Mouse (Mus musculus): ENCODE data around the gene Pus7. TPM values are rescaled to one million over a fixed set of nuclear protein-coding genes. Genes with fewer than 3 reads are reported as not detected.
"Not testable (repeated sequence)": the region's sequence is repeated elsewhere in the genome, so short reads cannot be mapped to it uniquely, and the experiment has no call there.

Pus7 gene
- total RNA-seq, 4 experiments from 2014 or later, result 8.4 to 14.4 (median 10.1) TPM

GRCm38 (mm10) chr5:23756368-23756767 is 27.1 kb downstream of the Pus7 start:
- no peak for DNase-seq (ENCODE audit: low spot score in 2 of 2)

- DNase-seq (ENCODE audit: low spot score in 2 of 2), result no peak
Observed at GRCm38 (mm10) chr5:23755591-23755990, 27.9 kb downstream of the Pus7 start.

DNA sequence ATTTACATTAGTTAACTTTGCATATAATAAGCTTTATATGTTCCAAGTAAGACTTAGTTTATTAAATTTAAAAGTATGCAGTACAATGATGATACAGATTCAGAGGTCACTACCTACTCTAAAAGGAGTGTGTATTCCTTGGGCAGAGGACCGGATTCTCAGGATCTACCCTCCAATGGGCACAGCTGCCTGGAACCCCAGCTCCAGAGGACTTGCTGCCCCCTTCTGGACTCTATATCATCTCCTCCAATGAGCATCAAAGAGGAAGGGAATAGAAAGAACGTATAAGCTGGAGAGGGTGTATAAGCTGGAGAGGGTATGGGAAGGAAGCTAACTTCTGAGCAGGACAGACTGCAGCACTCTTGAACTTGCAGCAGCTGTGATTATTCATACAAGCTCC is 33.6 kb downstream of the Pus7 start:
- DNase-seq (ENCODE audit: low spot score in 2 of 2), result no peak

DNA sequence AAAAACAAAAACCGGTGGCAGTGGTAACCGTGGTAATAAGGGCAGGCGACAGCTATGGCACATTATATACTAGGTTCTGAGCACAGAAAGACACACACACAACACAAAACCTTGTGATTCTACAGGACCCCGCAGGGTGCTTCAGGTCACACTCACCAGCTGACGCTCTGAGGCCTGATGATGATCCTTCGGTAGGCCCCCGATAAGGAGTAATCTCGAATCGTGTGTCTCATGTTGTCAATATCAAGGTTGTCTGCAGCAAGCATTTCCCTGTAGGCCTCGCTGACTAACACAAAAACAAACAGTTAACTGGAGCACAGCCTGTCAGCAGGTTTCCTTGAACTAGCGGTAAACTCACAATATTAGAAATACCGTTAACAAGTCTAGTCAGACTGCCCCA is 40.2 kb downstream of the Pus7 start:
- DNase-seq (ENCODE audit: low spot score in 2 of 2), result no peak

DNA sequence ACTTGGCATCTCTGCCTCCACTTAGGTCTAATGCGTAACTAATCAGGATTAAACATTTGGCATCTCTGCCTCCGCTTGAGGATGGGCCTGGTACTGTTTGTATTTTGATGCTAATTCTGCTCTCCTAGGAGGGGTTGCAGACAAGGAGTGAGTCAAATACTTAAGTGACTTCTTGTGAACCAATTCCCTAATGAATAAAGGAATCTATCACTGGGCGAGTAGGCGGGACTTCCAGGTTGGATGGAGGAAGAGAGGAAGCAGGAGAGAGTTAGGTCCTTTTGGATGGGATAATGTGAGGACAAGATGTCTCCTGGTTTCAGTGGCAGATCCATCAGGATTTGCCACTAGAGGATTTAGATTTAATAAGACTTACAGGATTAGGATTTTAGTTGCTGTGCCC is 46.4 kb downstream of the Pus7 start:
- DNase-seq (ENCODE audit: low spot score in 2 of 2), result no peak

DNA sequence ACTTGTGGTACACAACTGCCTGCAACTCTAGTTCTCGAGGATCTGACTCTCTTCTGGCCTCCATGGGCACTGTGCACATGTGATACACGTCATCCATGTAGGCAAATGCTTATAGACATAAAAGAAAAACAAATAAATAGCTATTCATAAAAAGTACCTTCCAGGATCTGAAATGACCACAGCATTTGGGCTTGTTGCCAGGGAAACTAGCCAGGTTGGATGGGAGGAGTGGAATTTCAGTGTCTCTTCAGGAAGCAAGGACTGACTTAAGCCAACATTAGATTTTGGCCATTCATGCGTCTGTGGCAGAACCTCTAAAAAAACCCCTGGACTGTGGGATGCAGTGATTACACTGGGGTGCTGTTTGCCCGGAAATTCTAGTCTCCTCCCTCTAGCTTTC is 47.1 kb downstream of the Pus7 start:
- no peak for DNase-seq (ENCODE audit: low spot score in 2 of 2)

DNA sequence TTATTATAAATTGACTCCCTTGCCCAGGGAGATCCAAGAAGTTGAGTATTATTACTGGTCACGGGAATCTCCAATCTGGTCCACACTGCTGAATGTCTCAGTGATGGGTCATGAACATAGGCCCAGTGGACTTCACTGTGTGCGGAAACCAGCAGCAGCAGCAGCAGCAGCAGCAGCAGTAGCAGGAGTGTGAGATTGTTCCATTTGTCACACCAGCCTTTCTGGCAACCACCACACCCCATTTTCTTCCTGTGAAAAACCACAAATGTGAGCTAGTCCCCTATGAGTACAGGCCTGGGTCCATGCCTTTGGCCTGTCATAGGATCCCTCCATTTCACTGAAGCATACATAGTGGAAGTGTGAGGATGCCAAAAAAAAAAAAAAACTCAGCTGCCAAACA is 61.6 kb downstream of the Pus7 start:
- no peak for DNase-seq (ENCODE audit: low spot score in 2 of 2)

GRCm38 (mm10) chr5:23718881-23719328 is 64.6 kb downstream of the Pus7 start:
- DNase-seq (ENCODE audit: low spot score in 2 of 2), result no peak

DNA sequence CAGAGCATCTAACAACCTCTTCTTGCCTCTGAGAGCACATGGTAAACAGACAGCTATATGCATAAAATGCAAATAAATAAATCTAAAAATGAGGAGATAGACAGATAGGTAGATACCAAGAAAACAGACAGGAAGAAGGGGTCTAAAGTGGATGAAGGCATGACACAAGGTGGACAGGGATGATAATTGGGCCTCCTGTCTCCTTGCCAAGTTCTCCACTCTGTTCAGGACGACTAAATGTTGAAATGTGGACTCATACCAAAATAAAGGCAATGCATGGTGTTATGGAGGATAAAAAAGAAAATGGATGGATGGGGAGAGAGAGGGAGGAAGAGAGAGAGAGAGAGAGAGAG is 65.4 kb downstream of the Pus7 start:
- DNase-seq (ENCODE audit: low spot score in 2 of 2), result no peak

DNA sequence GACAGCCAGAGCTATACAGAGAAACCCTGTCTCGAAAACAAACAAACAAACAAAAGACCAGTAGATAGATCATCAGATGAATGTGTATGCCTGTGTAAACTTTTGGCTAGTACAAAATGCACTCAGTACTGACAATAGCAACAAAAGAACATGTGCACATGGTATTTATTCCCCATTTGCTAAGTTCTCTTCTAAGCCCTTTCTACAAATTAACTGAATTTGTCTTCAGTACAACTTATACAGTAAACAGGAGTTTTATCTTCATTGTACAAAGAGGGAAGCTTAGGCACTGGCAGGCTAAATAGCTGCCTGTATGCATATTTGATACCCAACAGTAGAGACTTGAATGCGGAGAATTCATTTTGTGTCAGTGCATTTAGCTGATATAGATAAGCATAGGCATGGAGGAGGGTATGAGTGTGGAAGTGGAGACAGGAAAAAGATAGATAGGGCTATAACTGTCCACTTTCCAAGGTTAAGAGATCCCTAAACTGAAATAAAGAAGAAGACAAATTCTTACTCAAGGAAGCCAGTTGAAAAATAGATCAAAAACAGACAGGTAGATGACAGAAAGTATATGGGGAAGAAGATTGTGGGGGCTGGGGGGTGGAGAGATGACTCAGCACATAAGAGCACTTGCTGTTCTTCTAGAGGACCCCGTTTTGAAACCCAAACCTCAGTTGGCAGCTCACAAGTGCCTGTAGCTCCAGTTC is 65.9 kb downstream of the Pus7 start:
- DNase-seq (ENCODE audit: low spot score in 2 of 2), result no peak

- no peak for DNase-seq (ENCODE audit: low spot score in 2 of 2)
Observed at GRCm38 (mm10) chr5:23713401-23714335, 69.8 kb downstream of the Pus7 start.

GRCm38 (mm10) chr5:23712130-23713001 is 71.1 kb downstream of the Pus7 start:
- DNase-seq (ENCODE audit: low spot score in 2 of 2), result peak; percentile 59 to 77

DNA sequence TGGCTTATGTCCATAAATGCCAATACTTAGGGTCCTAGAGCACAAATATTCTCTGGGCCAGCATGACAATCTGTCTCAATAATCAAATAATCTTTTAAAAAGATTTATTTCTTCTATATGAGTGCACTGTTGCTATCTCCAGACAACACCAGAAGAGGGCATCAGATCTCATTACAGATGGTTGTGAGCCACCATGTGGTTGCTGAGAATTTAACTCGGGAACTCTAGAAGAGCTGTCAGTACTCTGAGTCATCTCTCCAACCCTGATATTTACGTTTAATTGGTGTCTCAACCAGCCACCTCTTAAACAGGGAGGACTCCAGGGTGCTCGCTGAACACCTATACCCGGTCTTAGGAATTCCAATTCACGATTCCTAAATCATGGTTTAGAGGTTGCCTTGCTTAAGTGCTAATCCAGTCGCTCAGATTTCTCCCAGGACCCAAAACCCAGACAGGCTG is 71.8 kb downstream of the Pus7 start:
- DNase-seq (ENCODE audit: low spot score in 2 of 2), result not testable (repeated sequence)

GRCm38 (mm10) chr5:23711244-23711643 is 72.3 kb downstream of the Pus7 start:
- no peak for DNase-seq (ENCODE audit: low spot score in 2 of 2)

DNA sequence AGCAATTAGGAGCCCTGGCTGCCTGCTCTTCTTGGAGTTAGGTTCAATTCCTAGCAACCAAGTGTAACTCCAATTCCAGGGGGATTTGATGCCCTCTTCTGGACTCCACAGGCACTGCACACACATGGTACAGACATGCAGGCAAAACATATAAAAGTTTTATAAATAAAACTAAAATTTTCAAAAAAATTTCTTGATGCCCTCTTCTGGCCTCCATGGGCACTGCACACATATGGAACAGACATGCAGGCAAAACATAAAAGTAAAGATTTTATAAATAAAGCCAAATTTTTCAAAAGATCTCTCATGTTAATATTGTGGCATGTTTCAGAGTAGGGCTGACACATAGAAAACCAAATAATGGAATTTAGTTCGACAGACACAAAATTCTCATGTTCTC is 73.8 kb downstream of the Pus7 start:
- no peak for DNase-seq (ENCODE audit: low spot score in 2 of 2)

DNA sequence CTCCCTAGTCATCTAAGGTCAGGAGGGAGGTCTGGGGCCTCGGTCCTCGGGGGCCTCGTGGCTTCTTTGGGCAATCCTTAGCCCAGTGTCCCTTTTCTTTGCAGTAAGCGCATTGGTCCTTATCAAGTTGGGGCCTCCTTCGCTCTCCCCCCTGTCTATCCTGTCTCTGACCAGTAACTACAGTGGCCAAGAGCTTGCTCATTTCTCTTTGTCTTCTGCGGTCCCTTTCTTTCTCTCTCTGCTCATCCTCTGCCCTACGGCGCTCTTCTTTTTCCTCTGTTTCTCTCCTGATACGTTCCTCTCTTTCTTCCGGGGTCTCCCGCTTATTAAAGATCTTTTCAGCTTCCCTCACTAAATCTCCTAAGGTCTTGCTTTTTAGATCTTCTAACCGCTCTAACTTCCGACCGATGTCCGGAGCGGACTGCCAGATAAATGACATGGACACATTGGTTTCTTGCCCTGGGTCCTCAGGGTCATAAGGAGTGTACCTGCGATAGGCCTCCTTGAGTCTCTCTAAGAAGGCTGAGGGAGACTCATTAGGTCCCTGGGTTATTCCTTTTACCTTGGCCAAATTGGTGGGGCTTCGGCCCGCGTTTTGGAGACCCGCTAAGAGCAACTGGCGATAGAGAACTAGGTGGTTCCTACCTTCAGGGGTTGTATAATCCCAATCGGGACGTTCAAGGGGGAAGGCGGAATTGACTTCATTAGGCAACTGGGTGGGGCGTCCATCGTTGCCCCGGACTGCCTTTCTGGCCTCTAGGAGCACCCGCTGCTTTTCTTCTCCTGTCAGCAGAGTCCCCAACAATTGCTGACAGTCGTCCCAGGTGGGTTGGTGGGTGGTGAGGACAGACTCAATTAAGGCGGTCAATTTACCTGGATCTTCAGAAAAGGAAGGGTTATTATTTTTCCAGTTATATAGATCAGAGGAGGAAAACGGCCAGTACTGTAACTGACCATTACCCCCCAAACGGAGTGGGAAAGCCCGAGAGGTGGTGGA is 76.6 kb downstream of the Pus7 start:
- not testable (repeated sequence) for DNase-seq (ENCODE audit: low spot score in 2 of 2)

- DNase-seq (ENCODE audit: low spot score in 2 of 2), result no peak
Observed at GRCm38 (mm10) chr5:23697457-23697856, 86.1 kb downstream of the Pus7 start.
